Mouse (Mus musculus) megakaryocyte, adult 5-6 weeks (primary cell): Measurements from ENCODE around the gene Ate1. TPM values are rescaled to one million over a fixed set of nuclear protein-coding genes. Genes with fewer than 3 reads are reported as not detected.
"Not testable (repeated sequence)": the region's sequence is repeated elsewhere in the genome, so short reads cannot be mapped to it uniquely, and the experiment has no call there.

Experiments
- ATAC-seq: 2 replicates; pipeline ENCODE4 v1.8.0; 2016; ENCODE audit warnings: mild to moderate bottlenecking, inconsistent platforms; ENCODE audit not compliant: poor library complexity, severe bottlenecking
- total RNA-seq, 2 experiments: library from RNA; stranded (forward) in 1 of 2; stranded (reverse) in 1 of 2; fragments of 153-499, 151-499 nt in 1 of 2; fragments of 221-1000, 200-1000 nt in 1 of 2; gene quantifications; 2 replicates each; pipeline versions ENCODE4 v1.2.3 to v1.2.4; 2015 to 2017

Gene Ate1
- total RNA-seq (2015) (27.5 and 39.2 TPM in 2 replicates), total RNA-seq (2017) (53.6 and 67.2 TPM in 2 replicates)

DNA sequence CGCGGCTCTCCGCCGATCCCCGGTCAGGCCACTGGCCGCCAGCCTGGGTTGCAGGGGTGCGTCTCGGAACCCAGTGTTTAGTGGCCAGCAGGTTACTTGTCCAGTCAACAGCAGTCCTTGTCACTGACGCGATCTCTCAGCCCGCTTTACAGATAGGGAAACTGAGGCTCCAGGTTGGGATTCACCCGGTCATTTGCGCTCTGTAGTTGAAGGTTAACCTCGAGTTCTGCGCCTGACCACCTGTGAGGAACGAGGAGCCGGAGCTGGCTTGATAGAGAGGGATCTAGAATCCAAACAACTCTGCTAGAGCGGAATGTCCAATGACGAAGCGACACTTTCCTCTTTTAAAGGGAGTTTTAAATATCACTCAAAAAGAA lies at the start of gene Ate1:
Ate1 (minus strand) TSS at position 321 of the 377 bp plus-strand sequence.
- ATAC-seq = no peak

- ATAC-seq = no peak
Observed at GRCm38 (mm10) chr7:130568783-130569436, 48.7 kb upstream of the Ate1 start.

- no peak for ATAC-seq
Observed at GRCm38 (mm10) chr7:130564596-130564995, 44.4 kb upstream of the Ate1 start.

DNA sequence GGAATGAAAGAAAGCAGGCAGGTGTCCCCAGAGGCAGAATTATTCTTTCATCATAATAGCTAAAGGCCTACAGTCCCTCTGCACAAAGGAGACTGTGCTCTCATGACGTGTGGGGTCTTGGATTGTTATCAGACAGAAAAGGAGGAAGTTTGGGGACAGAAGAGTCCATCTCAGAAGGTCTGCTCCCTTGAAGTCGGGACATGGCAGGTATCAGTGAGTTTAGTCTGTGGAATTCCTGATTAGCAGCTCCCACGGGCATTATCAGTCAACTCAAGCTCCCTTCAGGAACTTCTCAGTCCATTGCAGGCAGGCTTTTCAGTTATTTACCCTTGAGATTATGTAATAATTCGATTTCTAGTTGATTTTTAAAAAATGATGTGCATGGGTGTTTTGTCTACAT lies 43.7 kb upstream of the Ate1 start:
- ATAC-seq = no peak

- no peak for ATAC-seq
Observed at GRCm38 (mm10) chr7:130563276-130563675, 43.1 kb upstream of the Ate1 start.

GRCm38 (mm10) chr7:130560933-130561332 lies 40.8 kb upstream of the Ate1 start:
- ATAC-seq = no peak

- no peak for ATAC-seq
Observed at GRCm38 (mm10) chr7:130558592-130558991, 38.4 kb upstream of the Ate1 start.

DNA sequence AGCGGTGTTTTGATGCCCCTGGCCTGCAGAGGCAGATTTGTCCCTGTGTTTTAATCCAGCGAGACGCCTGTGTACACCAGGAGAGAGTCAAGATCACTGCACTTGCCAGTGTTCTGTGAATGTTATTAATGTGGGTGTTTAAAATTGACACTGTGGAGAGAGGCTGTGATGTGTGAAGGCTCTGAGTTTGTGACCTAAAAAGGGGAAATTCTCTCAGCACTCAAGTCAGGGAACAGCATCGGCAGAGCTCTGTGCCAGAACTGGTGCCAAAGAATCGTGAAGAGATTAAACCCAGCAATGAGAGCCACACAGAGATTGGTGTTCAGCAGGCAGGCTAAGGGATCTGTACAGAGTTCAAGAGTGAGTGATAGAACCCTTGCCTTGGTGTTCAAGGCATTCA lies 35.4 kb upstream of the Ate1 start:
- no peak for ATAC-seq

GRCm38 (mm10) chr7:130553321-130553720 lies 33.2 kb upstream of the Ate1 start:
- ATAC-seq = no peak

GRCm38 (mm10) chr7:130552780-130553179 lies 32.6 kb upstream of the Ate1 start:
- no peak for ATAC-seq

DNA sequence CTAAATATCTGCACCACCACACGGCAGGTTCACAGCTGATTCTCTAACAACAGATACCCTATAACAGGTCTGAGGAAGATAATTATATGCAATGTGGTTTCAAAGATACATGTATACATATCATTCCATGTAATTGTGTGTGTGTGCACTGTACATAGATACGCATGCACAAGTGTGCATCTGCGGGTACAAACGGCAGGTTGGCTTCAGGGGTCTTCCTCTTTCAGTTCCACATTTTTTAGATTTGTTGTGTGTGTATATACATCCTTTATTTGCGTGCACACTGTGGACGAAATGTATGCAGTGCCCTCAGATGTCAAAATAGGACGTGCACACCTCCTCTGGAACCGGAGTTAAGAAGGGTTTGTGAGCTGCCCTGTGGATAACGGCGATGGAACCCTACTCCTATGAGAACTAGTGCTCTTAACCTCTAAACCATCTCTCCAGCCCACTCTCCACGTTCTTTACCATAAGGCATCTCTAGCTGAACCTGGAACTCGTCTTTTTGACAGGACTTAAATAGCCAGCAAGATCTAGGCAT lies 27.5 kb upstream of the Ate1 start:
- peak; percentile 24 for ATAC-seq

- ATAC-seq = peak; percentile 94
Observed at GRCm38 (mm10) chr7:130546791-130547484, 26.8 kb upstream of the Ate1 start.

GRCm38 (mm10) chr7:130546421-130546790 lies 26.2 kb upstream of the Ate1 start:
- no peak for ATAC-seq

GRCm38 (mm10) chr7:130545893-130546292 lies 25.7 kb upstream of the Ate1 start:
- ATAC-seq = no peak

DNA sequence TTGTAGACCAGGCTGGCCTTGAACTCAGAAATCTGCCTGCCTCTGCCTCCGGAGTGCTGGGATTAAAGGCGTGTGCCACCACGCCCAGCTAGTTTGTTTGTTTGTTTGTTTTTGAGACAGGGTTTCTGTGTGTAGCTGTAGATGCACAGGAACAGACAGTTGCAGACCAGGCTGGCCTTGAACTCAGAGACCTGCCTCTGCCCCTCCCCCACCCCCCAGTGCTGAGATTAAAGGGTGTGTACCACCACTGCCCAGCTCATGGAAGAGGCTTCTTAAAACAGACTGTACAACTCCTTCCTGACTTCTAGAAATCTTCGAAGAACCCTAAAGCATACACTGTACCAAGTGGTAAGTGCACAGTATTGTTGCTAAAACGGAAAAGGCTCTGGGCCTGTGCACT lies 25.2 kb upstream of the Ate1 start:
- ATAC-seq = no peak

GRCm38 (mm10) chr7:130543181-130543580 lies 23.0 kb upstream of the Ate1 start:
- no peak for ATAC-seq

GRCm38 (mm10) chr7:130540176-130540575 lies 20.0 kb upstream of the Ate1 start:
- ATAC-seq = no peak

DNA sequence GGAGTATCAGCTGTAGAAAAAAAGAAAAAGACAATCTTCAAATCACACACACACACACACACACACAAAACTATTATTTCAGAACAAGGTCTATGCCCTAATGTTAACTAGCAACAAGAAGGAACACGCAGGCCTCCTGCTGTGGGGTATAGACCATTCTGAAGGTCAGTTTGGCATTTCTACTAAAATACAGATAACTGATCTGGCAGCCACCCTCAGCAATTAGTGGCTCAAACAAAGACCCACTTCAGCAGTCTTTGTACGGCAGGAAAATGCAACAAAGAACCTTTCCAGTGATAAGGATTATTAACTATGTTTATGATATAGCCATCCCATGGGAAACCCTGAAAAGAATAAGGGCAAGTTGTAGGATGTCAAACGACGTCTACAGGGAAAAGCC lies 16.9 kb upstream of the Ate1 start:
- ATAC-seq = no peak

GRCm38 (mm10) chr7:130535174-130535573 lies 15.0 kb upstream of the Ate1 start:
- no peak for ATAC-seq

DNA sequence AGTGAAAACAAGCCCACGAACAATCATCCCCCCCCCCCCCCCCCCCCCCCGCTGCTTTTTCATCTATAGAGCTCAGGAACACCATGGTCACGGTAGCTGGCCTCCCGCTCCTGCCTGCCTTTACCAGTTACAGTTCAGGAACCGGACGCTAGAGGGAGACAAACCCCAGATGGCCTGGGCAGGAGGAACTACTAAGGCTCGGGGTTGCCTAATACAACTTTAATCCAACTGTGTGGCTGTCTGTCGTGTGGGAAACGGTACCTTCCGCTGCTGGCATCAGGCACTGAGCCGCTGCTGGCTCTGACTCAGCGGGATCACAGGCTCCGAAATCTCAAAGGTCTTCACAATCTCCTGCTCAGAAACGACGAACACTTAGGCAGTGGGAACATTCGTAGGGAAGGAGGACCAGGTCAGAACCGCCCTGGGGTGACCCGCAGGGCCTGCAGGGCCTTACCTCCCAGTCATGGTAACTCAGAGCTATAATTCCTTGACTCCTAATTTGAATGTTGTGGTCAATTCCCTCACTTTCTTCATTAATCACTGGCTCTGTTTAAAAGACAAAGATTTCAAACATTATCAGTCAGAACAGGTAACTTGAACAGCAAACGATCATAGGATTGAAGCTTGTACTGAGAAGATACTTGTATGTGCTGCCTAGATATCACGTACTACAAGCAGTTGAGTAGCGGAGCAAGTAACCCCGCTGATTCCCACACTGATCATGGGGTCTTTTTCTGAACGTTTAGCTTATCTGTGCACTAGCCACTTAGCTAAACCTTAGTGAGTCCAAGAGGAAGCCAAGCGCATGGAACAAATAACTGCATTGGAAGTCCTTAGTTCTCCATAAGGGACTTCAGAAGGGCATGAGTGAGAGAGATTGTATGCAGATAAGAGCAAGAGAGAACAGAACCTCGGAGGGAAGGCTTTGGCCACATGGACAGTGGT lies 13.4 kb upstream of the Ate1 start:
- peak; percentile 99 for ATAC-seq

DNA sequence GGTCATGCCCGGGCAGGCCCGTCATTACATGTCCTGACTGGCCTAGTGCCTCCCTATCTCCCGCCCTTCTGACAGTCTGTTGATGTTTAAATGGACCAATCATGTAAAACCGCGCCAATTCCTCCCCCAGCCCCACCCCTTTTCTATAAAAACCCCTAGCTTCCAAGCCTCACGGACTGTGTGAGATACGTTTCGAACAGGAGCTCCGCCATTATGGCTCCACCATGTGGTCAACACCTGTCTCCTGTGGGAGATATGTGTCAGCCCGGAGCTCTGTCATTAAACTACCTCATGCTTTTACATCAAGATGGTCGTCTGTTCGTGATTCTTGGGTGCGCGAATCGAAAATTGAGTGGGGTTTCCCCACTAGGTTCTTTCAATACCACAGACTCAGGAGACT lies 11.0 kb upstream of the Ate1 start:
- not testable (repeated sequence) for ATAC-seq
